Mouse (Mus musculus): ENCODE measurements at regions not wholly inside any gene's neighbourhood (a gene's known extent, or its start where the extent isn't known, plus 50 kb on each side); places are given as distances from the start of the nearest gene placed in this dataset.

DNA sequence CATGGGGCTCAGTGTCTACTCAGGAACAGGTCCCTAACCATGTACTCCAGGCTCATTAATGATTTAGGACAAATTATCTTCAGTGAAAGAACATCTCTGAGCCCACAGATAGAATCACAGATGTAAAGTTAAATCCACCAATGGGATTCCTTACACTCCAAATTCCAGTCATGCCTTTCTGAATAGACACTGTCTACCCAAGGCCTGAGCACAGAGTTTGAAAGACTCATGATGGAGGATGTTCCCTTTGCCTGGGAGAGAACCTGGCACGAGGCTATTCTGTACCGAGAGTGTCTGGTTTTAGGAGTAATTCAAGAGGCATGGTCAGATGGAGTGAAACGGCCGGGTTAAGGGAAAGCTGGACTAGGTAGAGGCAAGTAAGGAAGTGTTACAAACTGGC, 440.9 kb upstream of the Arglu1 start:
- TF ChIP-seq POLR2A (IDR thresholded peaks at IDR 0.05; ENCODE audit: borderline replicate concordance, extremely low read depth, insufficient read depth, insufficient read length, poor library complexity, severe bottlenecking) = no peak
- TF ChIP-seq CTCF (IDR thresholded peaks at IDR 0.05; ENCODE audit: borderline replicate concordance, extremely low read depth, insufficient read depth, insufficient read length) = no peak
